Mouse (Mus musculus) kidney, adult 2 months (tissue): ENCODE data around the gene Myl6b. TPM values are rescaled to one million over a fixed set of nuclear protein-coding genes. Genes with fewer than 3 reads are reported as not detected.
"Not testable (repeated sequence)": the region's sequence is repeated elsewhere in the genome, so short reads cannot be mapped to it uniquely, and the experiment has no call there.

ENCODE experiments used
- DNase-seq: peaks from one replicate; pipeline ENCODE4 v3.0.0; 2021
- H3K27ac ChIP-seq: fragments of 200-500 bp; 2 replicates; pipeline ENCODE4 v1.5.1; 2012; ENCODE audit warnings: low read depth, low read length, control low read depth, inconsistent platforms; ENCODE audit not compliant: insufficient read depth
- H3K27me3 ChIP-seq: fragments of 200-500 bp; replicated peaks from 2 replicates; pipeline ENCODE4 v1.6.1; 2012; ENCODE audit warnings: mild to moderate bottlenecking, moderate library complexity, low read length, inconsistent platforms; ENCODE audit not compliant: control insufficient read depth, insufficient read depth
- H3K36me3 ChIP-seq: fragments of 200-500 bp; 2 replicates; pipeline ENCODE4 v1.6.1; 2012; ENCODE audit warnings: mild to moderate bottlenecking, moderate library complexity, low read length, inconsistent platforms; ENCODE audit not compliant: control insufficient read depth, insufficient read depth
- H3K4me1 ChIP-seq: fragments of 200-500 bp; 2 replicates; pipeline ENCODE4 v1.6.1; 2011; ENCODE audit warnings: low read length; ENCODE audit not compliant: control insufficient read depth, insufficient read depth
- H3K4me3 ChIP-seq: fragments of 200-500 bp; 2 replicates; pipeline ENCODE4 v1.5.1; 2011; ENCODE audit warnings: mild to moderate bottlenecking, low read depth, low read length, control low read depth; ENCODE audit not compliant: insufficient read depth
- CTCF ChIP-seq: fragments of 200-500 bp; conservative IDR thresholded peaks from 2 replicates; pipeline ENCODE4 v1.5.1; 2011; ENCODE audit warnings: low read depth, mild to moderate bottlenecking, control low read depth, low read length, moderate library complexity, mixed read lengths; ENCODE audit not compliant: insufficient read depth, insufficient read length
- POLR2A ChIP-seq: fragments of 200-500 bp; IDR thresholded peaks from one replicate; pipeline ENCODE4 v1.6.1; 2011; ENCODE audit warnings: low read depth, low read length, control low read depth
- WGBS: fragments of 180-500 bp; shearing (Covaris S2); methylation state at CpG from one replicate; pipeline ENCODE4 v1.1.7; 2018; 5-methylcytosine and 5-hydroxymethylcytosine counted together
- polyA plus RNA-seq: library from polyadenylated mRNA; depleted of rRNA; stranded (reverse); fragments of >200 nt; gene quantifications from 2 replicates; pipeline ENCODE4 v1.2.3, GENCODE M21; 2012

Gene Myl6b
- polyA plus RNA-seq, 1 experiment, result 10.6 TPM

GRCm38 (mm10) chr10:128493319-128493694 lies 5.2 kb downstream of the Myl6b start:
- Histone ChIP-seq H3K27ac (peak overlapping the region; percentile 96), H3K36me3 (peaks cover 1% of the 10 kb centered on the region; the same call in 1 of the 2 replicates), H3K4me3 (peak overlapping the region; percentile 90), H3K27me3 (no peaks in the 10 kb centered on the region), H3K4me1 (peaks cover 26% of the 10 kb centered on the region)
- TF ChIP-seq POLR2A (no peak), CTCF (no peak)
- no peak for DNase-seq
- 0% methylated on average over 12 of the region's 12 CpGs for WGBS

GRCm38 (mm10) chr10:128492633-128493311 lies 5.7 kb downstream of the Myl6b start:
- H3K4me1 ChIP-seq, result peaks cover 22% of the 10 kb centered on the region

GRCm38 (mm10) chr10:128492051-128492450 lies 6.4 kb downstream of the Myl6b start:
- not testable (repeated sequence) for H3K27me3 ChIP-seq, H3K36me3 ChIP-seq
- Histone ChIP-seq H3K4me3 (peak overlapping the region; percentile 90), H3K27ac (peak overlapping the region; percentile 96), H3K4me1 (peaks cover 22% of the 10 kb centered on the region)
- peak; percentile 45 for DNase-seq
- WGBS, result 15% methylated on average over 8 of the region's 8 CpGs

More at GRCm38 (mm10) chr10:128492633-128493311, 5.7 kb downstream of the Myl6b start:
- 1% methylated on average over 12 of the region's 12 CpGs for WGBS
- DNase-seq, result peak; percentile 85
- TF ChIP-seq POLR2A, result no peak
- no peak for TF ChIP-seq CTCF
- Histone ChIP-seq H3K27ac (peak overlapping the region; percentile 96), H3K27me3 (no peaks in the 10 kb centered on the region), H3K36me3 (peaks cover 1% of the 10 kb centered on the region; the same call in 1 of the 2 replicates), H3K4me3 (peak overlapping the region; percentile 90)

- DNase-seq, result peak; percentile 69
- peaks cover 22% of the 10 kb centered on the region for H3K4me1 ChIP-seq
- 47% methylated on average over 6 of the region's 6 CpGs for WGBS
- H3K27me3 ChIP-seq, result no peaks in the 10 kb centered on the region
- H3K27ac ChIP-seq, result peak overlapping the region; percentile 96
- H3K36me3 ChIP-seq, result peaks cover 1% of the 10 kb centered on the region; the same call in 1 of the 2 replicates
- H3K4me3 ChIP-seq, result peak overlapping the region; percentile 90
- TF ChIP-seq CTCF, result no peak
- peak; percentile 39 for TF ChIP-seq POLR2A
Observed at GRCm38 (mm10) chr10:128491495-128491894, 7.0 kb downstream of the Myl6b start.

- TF ChIP-seq POLR2A, result no peak
- TF ChIP-seq CTCF, result no peak
- H3K27ac ChIP-seq, result peak overlapping the region; percentile 96; the same call in 1 of the 2 replicates
- H3K27me3 ChIP-seq, result no peaks in the 10 kb centered on the region
- no peak for DNase-seq
- H3K4me1 ChIP-seq, result peaks cover 22% of the 10 kb centered on the region
- peaks cover 1% of the 10 kb centered on the region; the same call in 1 of the 2 replicates for H3K36me3 ChIP-seq
- no peak overlapping the region for H3K4me3 ChIP-seq
- 28% methylated on average over 5 of the region's 5 CpGs for WGBS
Observed at GRCm38 (mm10) chr10:128490912-128491311, 7.6 kb downstream of the Myl6b start.

- Histone ChIP-seq H3K36me3 (peaks cover 1% of the 10 kb centered on the region; the same call in 1 of the 2 replicates), H3K27ac (0 out of 2 replicates have a peak overlapping the region, but pooled peaks have one; percentile 43)
Observed at GRCm38 (mm10) chr10:128490232-128490631, 8.3 kb downstream of the Myl6b start.

GRCm38 (mm10) chr10:128489785-128490184 lies 8.7 kb downstream of the Myl6b start:
- peaks cover 17% of the 10 kb centered on the region for H3K4me1 ChIP-seq
- H3K4me3 ChIP-seq, result no peak overlapping the region
- DNase-seq, result no peak
- no peak for TF ChIP-seq CTCF
- no peak for TF ChIP-seq POLR2A
- peaks cover 1% of the 10 kb centered on the region; the same call in 1 of the 2 replicates for H3K36me3 ChIP-seq
- 27% methylated on average over 4 of the region's 4 CpGs for WGBS
- H3K27me3 ChIP-seq, result no peaks in the 10 kb centered on the region
- H3K27ac ChIP-seq, result 0 out of 2 replicates have a peak overlapping the region, but pooled peaks have one; percentile 43

More at GRCm38 (mm10) chr10:128490232-128490631, 8.3 kb downstream of the Myl6b start:
- H3K4me3 ChIP-seq, result no peak overlapping the region
- 28% methylated on average over 5 of the region's 5 CpGs for WGBS
- peak; percentile 44 for DNase-seq
- H3K4me1 ChIP-seq, result peaks cover 21% of the 10 kb centered on the region
- TF ChIP-seq POLR2A (no peak), CTCF (no peak)
- H3K27me3 ChIP-seq, result no peaks in the 10 kb centered on the region
